Mouse (Mus musculus) embryonic facial prominence, embryonic 13.5 days (tissue): Measurements from ENCODE around the gene Trp53bp2. TPM values are rescaled to one million over a fixed set of nuclear protein-coding genes. Genes with fewer than 3 reads are reported as not detected.

Source experiments
- ATAC-seq: fragments of 200-750 bp; cut with Nextera tagmentation; 2 replicates; pipeline ENCODE4 v1.8.0; 2017; ENCODE audit warnings: low read depth; ENCODE audit not compliant: insufficient number of reproducible peaks, insufficient read depth, low FRiP score, low TSS enrichment
- H3K27ac ChIP-seq: fragments of 300-500 bp; sonication (generic); 2 replicates; pipeline ENCODE4 v1.5.1; 2015; ENCODE audit warnings: moderate library complexity, mild to moderate bottlenecking, inconsistent platforms
- H3K27me3 ChIP-seq: fragments of 300-500 bp; sonication (generic); 2 replicates; pipeline ENCODE4 v1.6.1; 2015; ENCODE audit warnings: mild to moderate bottlenecking, inconsistent platforms
- H3K36me3 ChIP-seq: fragments of 300-500 bp; sonication (generic); 2 replicates; pipeline ENCODE4 v1.6.1; 2015; ENCODE audit warnings: mild to moderate bottlenecking, inconsistent platforms
- H3K4me1 ChIP-seq: fragments of 300-500 bp; sonication (generic); 2 replicates; pipeline ENCODE4 v1.6.1; 2015; ENCODE audit warnings: inconsistent platforms
- H3K4me2 ChIP-seq: fragments of 300-500 bp; sonication (generic); 2 replicates; pipeline ENCODE4 v1.6.1; 2015; ENCODE audit warnings: moderate library complexity, mild to moderate bottlenecking, inconsistent platforms
- H3K4me3 ChIP-seq: fragments of 300-500 bp; sonication (generic); 2 replicates; pipeline ENCODE4 v1.5.1; 2015; ENCODE audit warnings: mild to moderate bottlenecking, inconsistent platforms
- H3K9ac ChIP-seq: fragments of 300-500 bp; sonication (generic); 2 replicates; pipeline ENCODE4 v1.6.1; 2015; ENCODE audit warnings: mild to moderate bottlenecking, inconsistent platforms
- H3K9me3 ChIP-seq: fragments of 300-500 bp; sonication (generic); 2 replicates; pipeline ENCODE4 v1.6.1; 2016; ENCODE audit warnings: inconsistent platforms
- WGBS: fragments of 180-500 bp; shearing (Covaris S2); methylation state at CpG from one replicate; pipeline ENCODE4 v1.1.7; 2015; ENCODE audit warnings: mixed read lengths; 5-methylcytosine and 5-hydroxymethylcytosine counted together
- polyA plus RNA-seq: library from polyadenylated mRNA; unstranded; fragments of >200 nt; fragmentation: Nextera tagmentation; extraction: Ambion mirVana; gene quantifications from 2 replicates; pipeline ENCODE4 v1.2.1, GENCODE M21; 2015

Gene Trp53bp2
- polyA plus RNA-seq, 1 experiment from 2014 or later = 25.2 TPM

DNA sequence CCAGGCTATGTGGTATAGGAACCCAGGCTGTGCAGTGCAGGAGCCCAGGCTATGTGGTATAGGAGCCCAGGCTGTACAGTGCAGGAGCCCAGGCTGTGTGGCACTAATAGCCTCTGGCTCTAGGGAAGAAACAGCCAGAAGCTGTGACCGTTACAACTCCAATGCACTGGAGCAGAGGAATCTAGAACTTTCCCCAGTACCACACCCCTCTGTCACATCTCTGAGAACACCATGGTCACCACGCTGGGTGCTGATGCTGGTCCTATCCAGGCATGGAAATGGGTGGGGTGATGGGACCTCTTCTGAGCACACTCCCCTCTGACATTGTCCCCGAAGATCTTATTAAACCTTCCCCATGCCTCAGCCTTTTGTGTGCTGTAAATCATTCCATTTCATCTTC lies 96.3 kb downstream of the Trp53bp2 start:
- H3K4me3 ChIP-seq = no peak overlapping the region
- ATAC-seq = no peak
- H3K4me2 ChIP-seq = no peak overlapping the region
- H3K9me3 ChIP-seq = no peaks in the 10 kb centered on the region
- peaks cover 52% of the 10 kb centered on the region for H3K36me3 ChIP-seq
- H3K4me1 ChIP-seq = peaks cover 15% of the 10 kb centered on the region
- no peak overlapping the region for H3K9ac ChIP-seq
- WGBS = 91% methylated on average over 3 of the region's 3 CpGs
- 0 out of 2 replicates have a peak overlapping the region, but pooled peaks have one; percentile 51 for H3K27ac ChIP-seq
- H3K27me3 ChIP-seq = no peaks in the 10 kb centered on the region

DNA sequence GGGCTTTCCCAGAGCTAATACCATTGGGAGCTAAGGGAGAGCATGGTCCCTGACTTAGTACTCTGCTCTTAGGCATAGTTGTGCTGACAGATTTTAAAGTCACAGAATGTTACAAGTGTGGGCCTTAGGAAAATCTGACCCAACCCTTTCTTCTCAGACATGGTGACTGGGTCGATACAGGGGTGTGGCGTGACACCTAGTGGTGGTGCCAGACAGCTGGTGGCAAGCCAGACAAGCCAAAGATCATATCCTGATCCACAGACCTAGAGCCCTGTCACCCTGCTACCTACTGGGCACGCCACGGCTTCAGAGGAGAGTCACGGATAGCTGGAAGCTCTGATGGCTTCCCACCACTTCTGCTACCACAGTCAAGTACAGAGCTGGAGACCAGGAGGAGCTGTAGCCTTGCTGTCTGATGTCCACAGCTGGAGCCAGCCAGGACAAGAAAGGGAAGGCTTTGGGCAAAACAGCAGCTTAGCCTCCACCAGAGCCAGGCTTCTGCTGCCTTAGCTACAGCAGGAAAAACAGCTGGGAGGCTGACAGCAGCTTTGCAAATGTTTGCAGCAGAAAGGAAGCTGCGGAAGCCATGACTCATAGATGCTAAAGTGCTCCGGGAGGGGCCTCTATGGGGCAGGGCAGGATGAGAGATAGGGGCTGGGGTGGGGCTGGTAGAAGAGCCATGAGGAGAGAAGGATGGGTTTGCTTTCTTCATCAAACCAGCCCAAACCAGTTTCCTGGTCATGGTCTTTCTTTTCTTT lies 97.4 kb downstream of the Trp53bp2 start:
- Histone ChIP-seq H3K4me3 (no peak overlapping the region), H3K27ac (peak overlapping the region; percentile 51), H3K9me3 (no peaks in the 10 kb centered on the region), H3K4me2 (no peak overlapping the region), H3K4me1 (peaks cover 15% of the 10 kb centered on the region), H3K9ac (no peak overlapping the region), H3K27me3 (no peaks in the 10 kb centered on the region), H3K36me3 (peaks cover 56% of the 10 kb centered on the region)
- no peak for ATAC-seq
- 70% methylated on average over 7 of the region's 7 CpGs for WGBS

DNA sequence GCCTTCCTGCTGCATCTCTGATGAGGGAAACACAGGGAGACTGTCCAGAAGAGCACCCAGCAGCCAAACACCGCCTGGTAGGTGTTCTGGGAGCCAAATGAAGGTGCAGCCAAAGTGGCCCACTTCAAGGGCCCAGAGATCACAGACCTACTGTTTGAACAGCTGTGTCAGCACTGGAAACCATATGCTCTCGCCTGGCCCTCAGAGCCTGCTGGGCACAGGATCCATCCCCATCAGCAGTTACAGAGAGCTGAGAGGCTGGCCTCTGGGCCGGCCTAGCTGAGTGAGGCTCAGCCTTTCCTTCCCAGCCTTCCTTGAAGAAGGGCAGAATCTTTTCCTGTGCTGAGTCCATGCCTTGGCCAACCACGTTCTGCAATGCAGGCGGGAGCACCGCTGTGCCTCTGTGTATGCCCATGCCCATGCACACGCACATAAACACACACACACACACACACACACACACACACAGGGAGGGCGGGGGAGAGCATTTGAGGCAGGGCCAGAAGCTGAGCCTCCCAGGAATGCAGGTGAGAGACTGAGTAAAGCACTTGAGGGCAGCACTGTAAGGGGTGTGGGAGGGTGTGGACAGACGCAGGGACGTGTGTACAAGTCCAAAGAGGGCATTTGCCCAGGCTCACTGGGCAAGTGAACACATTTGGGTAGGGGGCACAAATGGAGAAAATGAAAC lies 100.3 kb downstream of the Trp53bp2 start:
- ATAC-seq = no peak
- no peaks in the 10 kb centered on the region for H3K9me3 ChIP-seq
- H3K27ac ChIP-seq = no peak overlapping the region
- H3K9ac ChIP-seq = no peak overlapping the region
- no peak overlapping the region for H3K4me2 ChIP-seq
- H3K36me3 ChIP-seq = peaks cover 73% of the 10 kb centered on the region
- no peak overlapping the region for H3K4me3 ChIP-seq
- WGBS = 77% methylated on average over 10 of the region's 10 CpGs
- H3K4me1 ChIP-seq = peaks cover 25% of the 10 kb centered on the region
- no peaks in the 10 kb centered on the region for H3K27me3 ChIP-seq

DNA sequence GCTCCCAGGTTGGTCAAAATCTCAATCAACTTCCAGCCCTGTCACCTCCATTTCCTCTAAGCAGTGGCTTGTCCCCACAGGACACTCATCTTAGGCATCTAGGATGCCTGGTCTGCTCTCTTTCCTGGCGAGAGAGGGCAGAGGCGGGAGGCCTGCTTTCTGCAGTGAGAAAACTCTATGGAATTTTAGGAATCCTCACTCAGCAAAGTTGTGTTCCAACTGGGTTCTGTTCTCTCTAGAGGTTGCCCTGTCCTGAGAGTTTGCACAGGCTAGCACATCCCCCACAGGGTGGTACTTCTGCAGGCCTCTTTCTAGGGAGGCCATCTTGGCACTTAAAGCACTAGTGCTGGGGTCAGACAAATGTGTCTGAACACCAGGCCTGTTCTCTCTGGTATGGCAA lies 102.1 kb downstream of the Trp53bp2 start:
- ATAC-seq = no peak
- no peaks in the 10 kb centered on the region for H3K27me3 ChIP-seq
- H3K36me3 ChIP-seq = peaks cover 72% of the 10 kb centered on the region
- no peaks in the 10 kb centered on the region for H3K9me3 ChIP-seq
- H3K9ac ChIP-seq = no peak overlapping the region
- H3K4me2 ChIP-seq = no peak overlapping the region
- peaks cover 33% of the 10 kb centered on the region for H3K4me1 ChIP-seq
- H3K4me3 ChIP-seq = no peak overlapping the region
- 71% methylated on average over 2 of the region's 2 CpGs for WGBS
- H3K27ac ChIP-seq = no peak overlapping the region

DNA sequence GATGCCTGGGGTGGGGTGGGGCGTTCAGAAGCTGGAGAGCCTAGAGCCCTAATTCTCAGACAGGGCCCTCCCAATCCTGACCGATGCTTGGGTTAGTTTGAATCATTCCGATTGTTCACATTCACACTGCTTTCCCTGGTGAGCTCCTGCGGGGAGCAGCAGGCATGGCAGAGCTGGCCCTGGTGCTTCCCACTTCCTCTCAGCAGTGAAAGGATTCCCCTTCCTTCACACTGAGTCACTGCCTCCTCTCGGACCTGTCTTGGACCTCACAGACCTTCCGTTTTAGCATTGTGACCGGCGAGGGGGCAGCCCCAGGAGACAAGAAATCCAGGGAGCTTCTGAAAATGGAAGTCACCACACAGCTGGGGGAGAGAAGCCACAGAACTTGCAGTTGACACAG lies 102.8 kb downstream of the Trp53bp2 start:
- Histone ChIP-seq H3K4me3 (no peak overlapping the region), H3K9ac (no peak overlapping the region), H3K4me2 (no peak overlapping the region), H3K27ac (no peak overlapping the region), H3K27me3 (no peaks in the 10 kb centered on the region), H3K4me1 (peaks cover 34% of the 10 kb centered on the region), H3K9me3 (no peaks in the 10 kb centered on the region), H3K36me3 (peaks cover 65% of the 10 kb centered on the region)
- no peak for ATAC-seq
- WGBS = 60% methylated on average over 8 of the region's 8 CpGs

Other genes starting within 250 kb of the Trp53bp2 start
- gene Vmn1r1, start 244.7 kb upstream of the Trp53bp2 start, polyA plus RNA-seq = not detected in 2 replicates
- gene Degs1, start 126.4 kb upstream of the Trp53bp2 start, polyA plus RNA-seq = 100 and 107 TPM in 2 replicates
- gene Fbxo28, start 67.5 kb upstream of the Trp53bp2 start, polyA plus RNA-seq = 18.1 and 22.3 TPM in 2 replicates
- 125 and 128 TPM in 2 replicates for gene Capn2, start 108.4 kb downstream of the Trp53bp2 start, polyA plus RNA-seq
- gene Capn8, start 155.8 kb downstream of the Trp53bp2 start, polyA plus RNA-seq = 0.14 TPM in 1 of 2 replicates, not detected in the other